In the genomic region with DNA sequence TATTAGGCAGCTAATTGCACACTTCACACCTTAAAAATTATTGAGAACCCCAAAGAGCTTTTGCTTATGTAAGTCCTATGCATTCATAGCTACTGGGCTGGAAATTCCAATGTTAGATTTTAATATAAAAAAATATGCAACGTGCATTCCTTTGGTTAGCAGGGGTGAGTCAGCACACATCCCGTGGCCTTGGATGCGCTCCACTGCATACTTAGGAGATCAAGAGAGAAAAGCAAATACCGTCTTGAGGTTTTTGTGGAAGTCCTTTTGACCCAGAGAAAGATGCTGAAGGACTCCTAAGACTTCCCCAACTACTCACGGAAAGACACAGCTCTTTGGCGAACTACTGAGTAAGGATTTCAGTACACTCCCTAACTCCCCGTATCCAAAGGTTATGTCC, we compare ENCODE assay signal across 7 mouse cellular contexts. TPM values are rescaled to one million over a fixed set of nuclear protein-coding genes. Genes with fewer than 3 reads are reported as not detected.
DNase-seq lines count a peak whose midpoint lies in the region; ATAC-seq lines count a peak whose summit lies in the region.

No protein-coding gene starts in this region.

- peak overlapping the region; percentile 49 for H3K4me2 ChIP-seq in embryonic facial prominence, embryonic 13.5 days

- no peak overlapping the region for H3K27ac ChIP-seq in embryonic facial prominence, embryonic 13.5 days

- DNase-seq in 3134 (ENCODE audit: extremely low read depth, insufficient read length, low spot score) (peak; percentile 71), 3T3-L1 (ENCODE audit: low read depth, low spot score) (peak; percentile 99)
- peak; percentile 36 for DNase-seq in kidney, postnatal 10 days
- DNase-seq in thymus, postnatal 36 days, result no peak
- DNase-seq in gastrocnemius, postnatal 36 days, result no peak
- DNase-seq in right cerebral cortex, postnatal 25 days, result no peak

- no peak for ATAC-seq in embryonic facial prominence, embryonic 13.5 days (ENCODE audit: insufficient number of reproducible peaks, insufficient read depth, low FRiP score, low TSS enrichment, low read depth)

- H3K36me3 ChIP-seq in embryonic facial prominence, embryonic 13.5 days, result no peaks in the 10 kb centered on the region

- H3K9me3 ChIP-seq in embryonic facial prominence, embryonic 13.5 days, result no peaks in the 10 kb centered on the region

- no peak overlapping the region for H3K9ac ChIP-seq in embryonic facial prominence, embryonic 13.5 days

- 0 out of 2 replicates have a peak overlapping the region, but pooled peaks have one; percentile 19 for H3K4me3 ChIP-seq in embryonic facial prominence, embryonic 13.5 days

- H3K4me1 ChIP-seq in embryonic facial prominence, embryonic 13.5 days, result peaks cover 10% of the 10 kb centered on the region; the same call in 1 of the 2 replicates

- no peaks in the 10 kb centered on the region for H3K27me3 ChIP-seq in embryonic facial prominence, embryonic 13.5 days

- intact Hi-C loops in gastrocnemius, postnatal 36 days (cut with DNase I), result no loop called here

- WGBS in embryonic facial prominence, embryonic 13.5 days, result 74% methylated on average over 7 of the region's 7 CpGs

RNA-seq across cellular contexts. Expression of a gene that starts 8.1 kb away (rescaled TPM):
- 0.72 and 0.94 TPM in 2 replicates for polyA plus RNA-seq in embryonic facial prominence, embryonic 13.5 days (2015; fragmentation: Nextera tagmentation; extraction: Ambion mirVana)
- total RNA-seq in gastrocnemius, postnatal 36 days (2021), result under 1 TPM; 0.46 to 0.59 TPM

RNA-seq across cellular contexts. Expression of a gene that starts 20.3 kb away (rescaled TPM):
- 11.6 and 11.7 TPM in 2 replicates for polyA plus RNA-seq in embryonic facial prominence, embryonic 13.5 days (2015; fragmentation: Nextera tagmentation; extraction: Ambion mirVana)
- total RNA-seq in gastrocnemius, postnatal 36 days (2021), result 1 to 10 TPM in 1 of 2 experiments, under 1 TPM in 1; 0.66 to 1.0 TPM

RNA-seq across cellular contexts. Expression of a gene that starts 27.4 kb away (rescaled TPM):
- polyA plus RNA-seq in embryonic facial prominence, embryonic 13.5 days (2015; fragmentation: Nextera tagmentation; extraction: Ambion mirVana), result 2.7 and 2.8 TPM in 2 replicates
- total RNA-seq in gastrocnemius, postnatal 36 days (2021), result 1 to 10 TPM; 7.3 to 8.3 TPM

RNA-seq across cellular contexts. Expression of a gene that starts 57.3 kb away (rescaled TPM):
- 1.7 and 3.6 TPM in 2 replicates for polyA plus RNA-seq in embryonic facial prominence, embryonic 13.5 days (2015; fragmentation: Nextera tagmentation; extraction: Ambion mirVana)
- 10 to 100 TPM; 17.5 TPM for total RNA-seq in gastrocnemius, postnatal 36 days (2021)

Comparison
In these comparisons a context has a peak if more than half of its experiments do, and no peak if none do; other contexts are left out.
1. DNase-seq: peak in 3134 (single experiment), 3T3-L1 (single experiment) and kidney, postnatal 10 days (single experiment); none in thymus, postnatal 36 days (0 of 2), gastrocnemius, postnatal 36 days (0 of 2) and right cerebral cortex, postnatal 25 days (single experiment).